Mouse (Mus musculus): ENCODE data around the gene Spag9. TPM values are rescaled to one million over a fixed set of nuclear protein-coding genes. Genes with fewer than 3 reads are reported as not detected.

Gene Spag9
- polyA plus RNA-seq, 1 experiment from 2014 or later: 69.9 TPM

GRCm38 (mm10) chr11:94165745-94166144 is 169.9 kb downstream of the Spag9 start:
- Histone ChIP-seq H3K4me1 (ENCODE audit: control insufficient read depth, insufficient read depth, low read length) (peaks cover 8% of the 10 kb centered on the region), H3K36me3 (ENCODE audit: control insufficient read depth, insufficient read depth, low read length) (no peaks in the 10 kb centered on the region), H3K27me3 (replicated peaks; ENCODE audit: control insufficient read depth, insufficient read depth, low read length) (no peaks in the 10 kb centered on the region), H3K27ac (replicated peaks; ENCODE audit: low read depth, low read length) (no peak overlapping the region), H3K9me3 (ENCODE audit: control insufficient read depth, low read length) (no peaks in the 10 kb centered on the region), H3K4me3 (ENCODE audit: low read depth, low read length) (no peak overlapping the region), H3K4me2 (ENCODE audit: low read depth, low read length) (no peak overlapping the region), H3K9ac (ENCODE audit: low read depth, low read length) (no peak overlapping the region)
- ATAC-seq (ENCODE audit: low read depth): no peak
- WGBS: 71% methylated on average over 4 of the region's 4 CpGs
- no peak for DNase-seq (ENCODE audit: low spot score)

- 59% methylated on average over 5 of the region's 5 CpGs for WGBS
- ATAC-seq (ENCODE audit: low read depth) (no peak), DNase-seq (ENCODE audit: low spot score) (no peak)
- Histone ChIP-seq H3K4me2 (ENCODE audit: low read depth, low read length) (no peak overlapping the region), H3K4me3 (ENCODE audit: low read depth, low read length) (no peak overlapping the region), H3K36me3 (ENCODE audit: control insufficient read depth, insufficient read depth, low read length) (no peaks in the 10 kb centered on the region), H3K4me1 (ENCODE audit: control insufficient read depth, insufficient read depth, low read length) (no peaks in the 10 kb centered on the region), H3K9ac (ENCODE audit: low read depth, low read length) (no peak overlapping the region), H3K27me3 (replicated peaks; ENCODE audit: control insufficient read depth, insufficient read depth, low read length) (no peaks in the 10 kb centered on the region), H3K9me3 (ENCODE audit: control insufficient read depth, low read length) (no peaks in the 10 kb centered on the region), H3K27ac (replicated peaks; ENCODE audit: low read depth, low read length) (no peak overlapping the region)
Measured at GRCm38 (mm10) chr11:94168238-94168637, 172.3 kb downstream of the Spag9 start.

- 72% methylated on average over 5 of the region's 5 CpGs for WGBS
- Histone ChIP-seq H3K27me3 (replicated peaks; ENCODE audit: control insufficient read depth, insufficient read depth, low read length) (no peaks in the 10 kb centered on the region), H3K4me3 (ENCODE audit: low read depth, low read length) (no peak overlapping the region), H3K4me1 (ENCODE audit: control insufficient read depth, insufficient read depth, low read length) (no peaks in the 10 kb centered on the region), H3K9me3 (ENCODE audit: control insufficient read depth, low read length) (no peaks in the 10 kb centered on the region), H3K4me2 (ENCODE audit: low read depth, low read length) (no peak overlapping the region), H3K36me3 (ENCODE audit: control insufficient read depth, insufficient read depth, low read length) (no peaks in the 10 kb centered on the region), H3K9ac (ENCODE audit: low read depth, low read length) (no peak overlapping the region), H3K27ac (replicated peaks; ENCODE audit: low read depth, low read length) (no peak overlapping the region)
- no peak for DNase-seq (ENCODE audit: low spot score)
- ATAC-seq (ENCODE audit: low read depth): no peak
Measured at GRCm38 (mm10) chr11:94169596-94169995, 173.7 kb downstream of the Spag9 start.

GRCm38 (mm10) chr11:94171691-94172090 is 175.8 kb downstream of the Spag9 start:
- no peak for DNase-seq (ENCODE audit: low spot score)
- Histone ChIP-seq H3K9me3 (ENCODE audit: control insufficient read depth, low read length) (no peaks in the 10 kb centered on the region), H3K27ac (replicated peaks; ENCODE audit: low read depth, low read length) (no peak overlapping the region), H3K4me3 (ENCODE audit: low read depth, low read length) (no peak overlapping the region), H3K27me3 (replicated peaks; ENCODE audit: control insufficient read depth, insufficient read depth, low read length) (no peaks in the 10 kb centered on the region), H3K9ac (ENCODE audit: low read depth, low read length) (no peak overlapping the region), H3K4me1 (ENCODE audit: control insufficient read depth, insufficient read depth, low read length) (peaks cover 8% of the 10 kb centered on the region), H3K4me2 (ENCODE audit: low read depth, low read length) (no peak overlapping the region), H3K36me3 (ENCODE audit: control insufficient read depth, insufficient read depth, low read length) (no peaks in the 10 kb centered on the region)
- no peak for ATAC-seq (ENCODE audit: low read depth)
- 95% methylated on average over 5 of the region's 5 CpGs for WGBS

GRCm38 (mm10) chr11:94172186-94172585 is 176.3 kb downstream of the Spag9 start:
- Histone ChIP-seq H3K9ac (ENCODE audit: low read depth, low read length) (no peak overlapping the region), H3K9me3 (ENCODE audit: control insufficient read depth, low read length) (no peaks in the 10 kb centered on the region), H3K27me3 (replicated peaks; ENCODE audit: control insufficient read depth, insufficient read depth, low read length) (no peaks in the 10 kb centered on the region), H3K36me3 (ENCODE audit: control insufficient read depth, insufficient read depth, low read length) (no peaks in the 10 kb centered on the region), H3K4me1 (ENCODE audit: control insufficient read depth, insufficient read depth, low read length) (peaks cover 8% of the 10 kb centered on the region), H3K27ac (replicated peaks; ENCODE audit: low read depth, low read length) (no peak overlapping the region), H3K4me2 (ENCODE audit: low read depth, low read length) (no peak overlapping the region), H3K4me3 (ENCODE audit: low read depth, low read length) (no peak overlapping the region)
- peak; percentile 79 for ATAC-seq (ENCODE audit: low read depth)
- WGBS: 73% methylated on average over 9 of the region's 9 CpGs
- peak; percentile 70 for DNase-seq (ENCODE audit: low spot score)

GRCm38 (mm10) chr11:94173726-94174146 is 177.8 kb downstream of the Spag9 start:
- ATAC-seq (ENCODE audit: low read depth): no peak
- 52% methylated on average over 4 of the region's 4 CpGs for WGBS

GRCm38 (mm10) chr11:94175288-94175687 is 179.4 kb downstream of the Spag9 start:
- Histone ChIP-seq H3K27ac (replicated peaks; ENCODE audit: low read depth, low read length) (peak overlapping the region; percentile 50), H3K4me1 (ENCODE audit: control insufficient read depth, insufficient read depth, low read length) (peaks cover 8% of the 10 kb centered on the region), H3K36me3 (ENCODE audit: control insufficient read depth, insufficient read depth, low read length) (no peaks in the 10 kb centered on the region), H3K9me3 (ENCODE audit: control insufficient read depth, low read length) (no peaks in the 10 kb centered on the region), H3K4me3 (ENCODE audit: low read depth, low read length) (no peak overlapping the region), H3K27me3 (replicated peaks; ENCODE audit: control insufficient read depth, insufficient read depth, low read length) (no peaks in the 10 kb centered on the region), H3K9ac (ENCODE audit: low read depth, low read length) (no peak overlapping the region), H3K4me2 (ENCODE audit: low read depth, low read length) (no peak overlapping the region)
- ATAC-seq (ENCODE audit: low read depth) (peak; percentile 5; the same call in 1 of the 2 replicates), DNase-seq (ENCODE audit: low spot score) (no peak)
- WGBS: 57% methylated on average over 7 of the region's 7 CpGs

More at GRCm38 (mm10) chr11:94173726-94174146, 177.8 kb downstream of the Spag9 start:
- H3K4me3 ChIP-seq (ENCODE audit: low read depth, low read length): no peak overlapping the region
- DNase-seq (ENCODE audit: low spot score): no peak
- no peak overlapping the region for H3K9ac ChIP-seq (ENCODE audit: low read depth, low read length)
- no peaks in the 10 kb centered on the region for H3K9me3 ChIP-seq (ENCODE audit: control insufficient read depth, low read length)
- H3K4me2 ChIP-seq (ENCODE audit: low read depth, low read length): no peak overlapping the region
- H3K4me1 ChIP-seq (ENCODE audit: control insufficient read depth, insufficient read depth, low read length): peaks cover 8% of the 10 kb centered on the region
- H3K27ac ChIP-seq (replicated peaks; ENCODE audit: low read depth, low read length): no peak overlapping the region
- H3K27me3 ChIP-seq (replicated peaks; ENCODE audit: control insufficient read depth, insufficient read depth, low read length): no peaks in the 10 kb centered on the region
- H3K36me3 ChIP-seq (ENCODE audit: control insufficient read depth, insufficient read depth, low read length): no peaks in the 10 kb centered on the region

Other genes starting within 250 kb of the Spag9 start
- gene Utp18, start 110.3 kb upstream of the Spag9 start, polyA plus RNA-seq (2014; fragmentation: Nextera tagmentation; extraction: Ambion mirVana): 28.0 TPM in 2 replicates
- gene Mbtd1, start 110.2 kb upstream of the Spag9 start, polyA plus RNA-seq (2014; fragmentation: Nextera tagmentation; extraction: Ambion mirVana): 17.3 and 22.2 TPM in 2 replicates
- 336 and 395 TPM in 2 replicates for gene Nme2, start 39.8 kb upstream of the Spag9 start, polyA plus RNA-seq (2014; fragmentation: Nextera tagmentation; extraction: Ambion mirVana)
- 365 and 376 TPM in 2 replicates for gene Gm20390, start 27.8 kb upstream of the Spag9 start, polyA plus RNA-seq (2014; fragmentation: Nextera tagmentation; extraction: Ambion mirVana)
- 143 TPM in 2 replicates for gene Nme1, start 27.6 kb upstream of the Spag9 start, polyA plus RNA-seq (2014; fragmentation: Nextera tagmentation; extraction: Ambion mirVana)
- gene Tob1, start 215.4 kb downstream of the Spag9 start, polyA plus RNA-seq (2014; fragmentation: Nextera tagmentation; extraction: Ambion mirVana): 33.8 and 40.3 TPM in 2 replicates
- gene Wfikkn2, start 249.9 kb downstream of the Spag9 start, polyA plus RNA-seq (2014; fragmentation: Nextera tagmentation; extraction: Ambion mirVana): 5.9 and 7.8 TPM in 2 replicates